Mouse (Mus musculus) ES-Bruce4 (cell line): ENCODE measurements around the gene Lmcd1. TPM values are rescaled to one million over a fixed set of nuclear protein-coding genes. Genes with fewer than 3 reads are reported as not detected.

Source experiments
- H3K27ac ChIP-seq: 2 replicates; pipeline ENCODE4 v1.5.1; 2012; ENCODE audit warnings: low read length, inconsistent platforms; ENCODE audit not compliant: insufficient read depth
- H3K27me3 ChIP-seq: 2 replicates; pipeline ENCODE4 v1.6.1; 2012; ENCODE audit warnings: mild to moderate bottlenecking, low read length, inconsistent platforms; ENCODE audit not compliant: control insufficient read depth, poor library complexity, insufficient read depth, severe bottlenecking
- H3K36me3 ChIP-seq: 2 replicates; pipeline ENCODE4 v1.6.1; 2012; ENCODE audit warnings: inconsistent platforms, mild to moderate bottlenecking, low read length, moderate library complexity; ENCODE audit not compliant: control insufficient read depth, poor library complexity, insufficient read depth, severe bottlenecking
- H3K4me1 ChIP-seq: one replicate; pipeline ENCODE4 v1.8.1; 2011; ENCODE audit warnings: low read length; ENCODE audit not compliant: control insufficient read depth, insufficient read depth
- H3K4me3 ChIP-seq: 2 replicates; pipeline ENCODE4 v1.5.1; 2011; ENCODE audit warnings: low read depth, mild to moderate bottlenecking, low read length
- H3K9ac ChIP-seq: 2 replicates; pipeline ENCODE4 v1.6.1; 2012; ENCODE audit warnings: low read depth, mild to moderate bottlenecking, inconsistent platforms; ENCODE audit not compliant: poor library complexity, severe bottlenecking
- H3K9me3 ChIP-seq: replicated peaks from 2 replicates; pipeline ENCODE4 v1.6.1; 2012; ENCODE audit warnings: mild to moderate bottlenecking, low read length, inconsistent platforms; ENCODE audit not compliant: control insufficient read depth, poor library complexity, insufficient read depth, severe bottlenecking
- CTCF ChIP-seq: IDR thresholded peaks from one replicate; pipeline ENCODE4 v1.8.1; 2011; ENCODE audit warnings: low read depth, low read length
- EP300 ChIP-seq: IDR thresholded peaks from 2 replicates; pipeline ENCODE4 v1.6.1; 2011; ENCODE audit warnings: low read depth, low read length; ENCODE audit not compliant: insufficient read depth
- POLR2A ChIP-seq: IDR thresholded peaks from one replicate; pipeline ENCODE4 v1.8.1; 2011; ENCODE audit warnings: low read length; ENCODE audit not compliant: insufficient read depth
- polyA plus RNA-seq: library from polyadenylated mRNA; stranded (reverse); fragments of >200 nt; gene quantifications from 2 replicates; pipeline ENCODE4 v1.2.4, GENCODE M21; 2011; ENCODE audit warnings: low read depth; ENCODE audit not compliant: missing spikeins, insufficient read depth, insufficient read length

Gene Lmcd1
- polyA plus RNA-seq, 1 experiment, result not detected

GRCm38 (mm10) chr6:112350452-112350851, 76.9 kb downstream of the Lmcd1 start:
- Histone ChIP-seq H3K4me3 (no peak overlapping the region), H3K27ac (no peak overlapping the region), H3K27me3 (no peaks in the 10 kb centered on the region), H3K9me3 (no peaks in the 10 kb centered on the region), H3K4me1 (no peaks in the 10 kb centered on the region), H3K9ac (no peak overlapping the region), H3K36me3 (no peaks in the 10 kb centered on the region)
- TF ChIP-seq CTCF (no peak), EP300 (no peak), POLR2A (no peak)

GRCm38 (mm10) chr6:112359341-112359740, 85.8 kb downstream of the Lmcd1 start:
- no peak overlapping the region for H3K9ac ChIP-seq
- no peaks in the 10 kb centered on the region for H3K27me3 ChIP-seq
- no peaks in the 10 kb centered on the region for H3K36me3 ChIP-seq
- no peak overlapping the region for H3K27ac ChIP-seq
- TF ChIP-seq EP300 (no peak), POLR2A (no peak), CTCF (no peak)
- no peaks in the 10 kb centered on the region for H3K4me1 ChIP-seq
- H3K4me3 ChIP-seq, result no peak overlapping the region
- H3K9me3 ChIP-seq, result no peaks in the 10 kb centered on the region

- TF ChIP-seq POLR2A (no peak), EP300 (no peak), CTCF (no peak)
These were observed 87.1 kb downstream of the Lmcd1 start for GRCm38 (mm10) chr6:112360676-112361075.

GRCm38 (mm10) chr6:112362349-112362958, 88.9 kb downstream of the Lmcd1 start:
- Histone ChIP-seq H3K9ac (no peak overlapping the region), H3K36me3 (no peaks in the 10 kb centered on the region), H3K27me3 (no peaks in the 10 kb centered on the region), H3K27ac (no peak overlapping the region), H3K4me1 (no peaks in the 10 kb centered on the region), H3K4me3 (no peak overlapping the region), H3K9me3 (no peaks in the 10 kb centered on the region)
- TF ChIP-seq CTCF, result peak; percentile 76
- no peak for TF ChIP-seq EP300
- TF ChIP-seq POLR2A, result no peak

More at GRCm38 (mm10) chr6:112360676-112361075, 87.1 kb downstream of the Lmcd1 start:
- no peak overlapping the region for H3K27ac ChIP-seq
- H3K9me3 ChIP-seq, result no peaks in the 10 kb centered on the region
- no peaks in the 10 kb centered on the region for H3K36me3 ChIP-seq
- H3K27me3 ChIP-seq, result no peaks in the 10 kb centered on the region
- H3K4me1 ChIP-seq, result no peaks in the 10 kb centered on the region
- H3K9ac ChIP-seq, result no peak overlapping the region
- H3K4me3 ChIP-seq, result no peak overlapping the region

- TF ChIP-seq POLR2A (no peak), CTCF (no peak)
- Histone ChIP-seq H3K27me3 (no peaks in the 10 kb centered on the region), H3K27ac (no peak overlapping the region), H3K9me3 (no peaks in the 10 kb centered on the region), H3K9ac (no peak overlapping the region), H3K4me1 (no peaks in the 10 kb centered on the region), H3K36me3 (no peaks in the 10 kb centered on the region), H3K4me3 (0 out of 2 replicates have a peak overlapping the region, but pooled peaks have one; percentile 17)
These were observed 91.0 kb downstream of the Lmcd1 start for GRCm38 (mm10) chr6:112364581-112364980.

GRCm38 (mm10) chr6:112365294-112365693, 91.7 kb downstream of the Lmcd1 start:
- no peak overlapping the region for H3K9ac ChIP-seq
- H3K9me3 ChIP-seq, result no peaks in the 10 kb centered on the region
- H3K4me1 ChIP-seq, result no peaks in the 10 kb centered on the region
- no peaks in the 10 kb centered on the region for H3K27me3 ChIP-seq
- H3K36me3 ChIP-seq, result no peaks in the 10 kb centered on the region
- no peak overlapping the region for H3K27ac ChIP-seq
- no peak for TF ChIP-seq POLR2A
- no peak for TF ChIP-seq CTCF
- no peak for TF ChIP-seq EP300
- H3K4me3 ChIP-seq, result no peak overlapping the region
